Mouse (Mus musculus) ovary, adult 2 months (tissue): Measurements from ENCODE around the gene Ankrd26. TPM values are rescaled to one million over a fixed set of nuclear protein-coding genes. Genes with fewer than 3 reads are reported as not detected.

Experiments used
- polyA plus RNA-seq: library from polyadenylated mRNA; depleted of rRNA; stranded (reverse); fragments of >200 nt; gene quantifications from 2 replicates; pipeline ENCODE4 v1.2.3, GENCODE M21; 2012; rRNA removed

The Ankrd26 gene
- polyA plus RNA-seq = 1.6 and 1.9 TPM in 2 replicates

DNA sequence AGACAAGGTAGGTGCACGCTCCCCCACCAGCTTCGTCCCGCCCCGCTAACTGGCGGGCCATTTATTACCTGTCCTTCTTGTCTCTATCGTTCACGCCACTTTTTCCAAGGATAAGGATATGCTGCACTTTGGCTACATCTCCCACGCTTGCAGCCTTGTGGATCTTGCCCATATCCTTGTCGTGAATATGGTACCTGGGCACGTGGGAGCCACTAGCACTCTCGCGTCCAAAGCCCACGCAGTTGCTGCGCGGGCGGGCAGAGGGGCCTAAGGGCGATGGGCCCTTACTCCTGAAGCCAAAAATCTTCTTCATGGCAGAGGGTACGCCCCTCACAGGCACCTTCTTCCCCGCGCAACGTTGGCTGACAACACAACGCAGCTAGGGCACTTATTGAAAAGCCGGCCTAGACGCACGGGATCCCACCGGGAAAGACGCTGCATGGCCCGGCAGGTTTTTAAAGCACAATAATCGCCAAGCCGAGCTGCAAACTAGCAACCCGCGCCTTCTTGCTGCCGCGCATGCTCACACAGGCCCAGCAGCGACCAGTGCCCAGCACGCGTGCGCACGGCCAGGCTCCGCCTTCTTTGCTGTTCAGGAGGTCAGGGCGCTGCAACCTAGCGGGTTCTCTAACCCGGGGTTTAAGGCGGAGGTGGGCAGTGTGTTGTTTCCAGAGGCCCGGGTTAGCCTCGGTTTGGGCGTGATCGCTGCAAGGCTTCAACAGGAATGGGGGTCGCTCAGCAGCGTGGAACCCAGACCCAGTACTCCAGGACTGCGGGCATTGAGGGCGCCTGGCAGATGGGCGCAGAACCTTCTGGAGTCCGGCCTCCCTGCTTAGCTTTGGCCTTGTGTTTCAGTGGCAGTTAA is at the start of gene Ankrd26:
Gene Ankrd26, minus strand, starts transcription at position 482 of the 865 bp plus-strand sequence.

DNA sequence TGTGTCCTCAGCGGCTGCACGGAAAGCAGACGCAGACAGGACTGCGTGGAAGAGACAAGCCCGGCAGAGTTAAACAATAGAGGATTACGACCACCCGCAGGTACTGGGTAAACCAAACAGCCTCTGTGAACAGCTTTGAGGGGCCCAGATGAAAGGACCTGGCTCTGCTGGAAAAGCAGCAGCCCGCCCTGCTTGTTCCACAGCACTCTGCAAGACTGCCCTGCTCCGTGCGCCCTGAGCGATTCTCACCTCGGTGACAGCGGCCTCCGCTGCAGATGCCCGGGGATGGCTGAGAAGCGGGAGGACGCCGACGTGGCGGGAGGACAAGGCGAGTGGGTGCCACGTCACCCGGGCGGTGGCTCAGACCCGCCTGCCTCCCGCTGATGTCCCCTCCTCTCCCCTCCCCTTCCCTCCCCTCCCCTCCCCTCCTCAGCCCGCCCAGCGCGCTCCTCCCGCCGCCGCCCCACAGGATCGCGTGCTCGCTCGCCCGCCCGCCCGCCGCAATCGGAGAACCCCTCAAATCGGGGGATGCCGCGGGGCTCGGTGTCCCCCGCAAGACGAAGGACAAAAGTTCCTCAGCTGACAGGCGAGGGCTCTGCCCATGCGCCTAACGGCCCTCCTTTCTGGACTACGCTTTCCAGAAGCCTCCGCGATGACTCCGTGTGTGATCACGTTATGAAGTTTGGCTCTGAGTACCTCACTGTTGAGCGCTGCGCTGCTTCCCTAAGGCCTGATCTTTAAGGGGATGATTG is 82.9 kb downstream of the Ankrd26 start, which contains the start of gene Zfp9:
Gene Zfp9, minus strand, starts transcription at position 364 of the 752 bp plus-strand sequence.

DNA sequence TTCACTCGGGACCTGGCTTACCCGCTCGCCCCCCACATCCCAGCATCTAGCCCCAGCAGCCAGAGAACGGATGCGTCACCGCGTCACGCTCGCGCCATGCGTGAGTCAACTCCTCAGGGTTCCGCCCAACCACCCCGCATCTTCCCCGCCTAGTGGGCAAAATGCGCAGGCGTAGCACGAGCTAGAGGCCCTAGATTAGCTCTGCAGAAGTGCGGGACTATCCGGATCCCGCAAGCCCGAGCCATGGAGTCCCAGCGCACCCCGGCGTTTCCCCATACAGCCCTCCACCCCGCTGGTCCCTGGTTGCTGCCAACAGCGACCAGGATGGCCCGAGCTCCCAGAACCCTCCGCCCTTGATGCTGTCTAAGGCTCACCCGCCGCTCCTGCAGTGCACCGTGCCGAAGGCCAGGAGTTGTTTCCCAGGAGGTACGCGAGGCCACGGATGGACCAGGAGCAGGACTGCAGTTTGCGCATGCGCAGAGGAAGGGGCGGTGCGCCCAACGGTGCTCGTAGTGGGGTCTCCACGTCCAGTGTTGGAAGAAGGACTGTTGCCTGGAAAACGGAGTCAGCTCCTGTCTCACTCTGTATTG is 106.9 kb downstream of the Ankrd26 start, which contains the start of gene Zfp248:
Gene Zfp248, minus strand, starts transcription at position 487 of the 590 bp plus-strand sequence.

Other genes with a start within 250 kb of the Ankrd26 start
- 3.3 and 3.4 TPM in 2 replicates for gene Bms1, start 142.8 kb downstream of the Ankrd26 start, polyA plus RNA-seq
- 1.00 and 1.9 TPM in 2 replicates for gene Zfp248, start 106.7 kb downstream of the Ankrd26 start, polyA plus RNA-seq
- 1.3 and 1.4 TPM in 2 replicates for gene Zfp9, start 82.9 kb downstream of the Ankrd26 start, polyA plus RNA-seq